Comparison of ENCODE assay signal across 9 mouse cellular contexts in genomic region chr12:87199206-87199972, GRCm38 (mm10). TPM values are rescaled to one million over a fixed set of nuclear protein-coding genes. Genes with fewer than 3 reads are reported as not detected.
DNase-seq lines count a peak whose midpoint lies in the region; ATAC-seq and TF ChIP-seq lines count a peak whose summit lies in the region.
"Had no signal": no experiment of that assay in that cellular context is flagged by ENCODE, and none has a peak within 500 bp of the region (broad histone marks: within the 10 kb centered on the region; RNA-seq: fewer than 3 reads in every experiment).

TSS of gene Samd15 (plus strand) at chr12:87199723.

- no peaks in the 10 kb centered on the region for H3K36me3 ChIP-seq in forebrain, postnatal 0 days (ENCODE audit: insufficient read depth)
- H3K36me3 ChIP-seq in hindbrain, embryonic 11.5 days (ENCODE audit: control insufficient read depth, insufficient read depth, low read length) = no peaks in the 10 kb centered on the region

- TF ChIP-seq CTCF in brain, embryonic 14.5 days (IDR thresholded peaks at IDR 0.05; ENCODE audit: borderline replicate concordance, extremely low read depth, insufficient read depth, insufficient read length) = no peak
- TF ChIP-seq CTCF in forebrain, postnatal 0 days (IDR thresholded peaks at IDR 0.05; ENCODE audit: low read depth) = no peak

- H3K4me3 ChIP-seq in forebrain, postnatal 0 days (ENCODE audit: low read depth, low read length) = peak within 1 kb of the TSS; percentile 91
- H3K4me3 ChIP-seq in hindbrain, embryonic 11.5 days (ENCODE audit: low read depth, low read length) = peak within 1 kb of the TSS; percentile 69

- H3K27me3 ChIP-seq in forebrain, postnatal 0 days (ENCODE audit: insufficient read depth, low read length) = no peaks in the 10 kb centered on the region
- no peaks in the 10 kb centered on the region for H3K27me3 ChIP-seq in hindbrain, embryonic 11.5 days (ENCODE audit: control insufficient read depth, insufficient read depth, low read length)

- peak within 1 kb of the TSS; percentile 92 for H3K9ac ChIP-seq in forebrain, postnatal 0 days
- H3K9ac ChIP-seq in hindbrain, embryonic 11.5 days (ENCODE audit: low read depth, low read length) = peak within 1 kb of the TSS; percentile 88

- 2% methylated on average over 36 of the region's 38 CpGs for WGBS in forebrain, postnatal 0 days
- under 1% methylated on average over 34 of the region's 38 CpGs for WGBS in hindbrain, embryonic 11.5 days

- no peaks in the 10 kb centered on the region for H3K9me3 ChIP-seq in forebrain, postnatal 0 days (ENCODE audit: low read length)
- H3K9me3 ChIP-seq in hindbrain, embryonic 11.5 days (ENCODE audit: control insufficient read depth, low read length) = no peaks in the 10 kb centered on the region

- ATAC-seq in forebrain, postnatal 0 days = peak; percentile 56
- peak; percentile 62; the same call in 1 of the 2 replicates for ATAC-seq in hindbrain, embryonic 11.5 days (ENCODE audit: low FRiP score)
- ATAC-seq in monocyte, adult 5-6 weeks (replicated peaks; ENCODE audit: insufficient number of reproducible peaks, low FRiP score, low TSS enrichment, poor library complexity, severe bottlenecking) = no peak; the same call in 1 of the 2 replicates

- peak; percentile 30 for DNase-seq in MN1 (ENCODE audit: low spot score)
- peak; percentile 69 for DNase-seq in brain, embryonic 14.5 days (ENCODE audit: low read depth)
- peak; percentile 60 for DNase-seq in forebrain, postnatal 0 days
- no peak for DNase-seq in hindbrain, embryonic 11.5 days (ENCODE audit: low spot score)
- peak; percentile 25 for DNase-seq in left cerebral cortex, adult 11 months (ENCODE audit: low spot score)
- peak; percentile 41 for DNase-seq in lung, postnatal 14 days
- peak; percentile 43 for DNase-seq in ovary, postnatal 36 days (ENCODE audit: low spot score)

- no peak for TF ChIP-seq POLR2A in brain, embryonic 14.5 days (IDR thresholded peaks at IDR 0.05; ENCODE audit: borderline replicate concordance, extremely low read depth, insufficient read depth, insufficient read length, poor library complexity, severe bottlenecking)

- peaks cover 8% of the 10 kb centered on the region; the same call in 1 of the 2 replicates for H3K4me1 ChIP-seq in forebrain, postnatal 0 days (ENCODE audit: insufficient read depth)
- H3K4me1 ChIP-seq in hindbrain, embryonic 11.5 days (replicated peaks; ENCODE audit: control insufficient read depth, insufficient read depth, low read length) = peaks cover 6% of the 10 kb centered on the region

- H3K27ac ChIP-seq in forebrain, postnatal 0 days (ENCODE audit: low read depth, low read length) = peak within 1 kb of the TSS; percentile 95
- peak within 1 kb of the TSS; percentile 86 for H3K27ac ChIP-seq in hindbrain, embryonic 11.5 days (ENCODE audit: low read depth, low read length)

- H3K4me2 ChIP-seq in forebrain, postnatal 0 days (ENCODE audit: low read depth) = peak within 1 kb of the TSS; percentile 81
- peak within 1 kb of the TSS; percentile 90 for H3K4me2 ChIP-seq in hindbrain, embryonic 11.5 days (replicated peaks; ENCODE audit: low read depth, low read length)

RNA-seq across cellular contexts. Expression of gene Samd15, which starts in this region (rescaled TPM):
- polyA plus RNA-seq in brain, embryonic 14.5 days (2012; rRNA removed) = 0.83 and 1.5 TPM in 2 replicates
- 1.0 and 7.4 TPM in 2 replicates for total RNA-seq in forebrain, postnatal 0 days (2014; rRNA removed)
- 1.5 and 1.8 TPM in 2 replicates for polyA plus RNA-seq in forebrain, postnatal 0 days (2015; fragmentation: Nextera tagmentation; extraction: Ambion mirVana)
- 1.4 and 1.6 TPM in 2 replicates for polyA plus RNA-seq in hindbrain, embryonic 11.5 days (2014; fragmentation: Nextera tagmentation; extraction: Ambion mirVana)
- total RNA-seq in monocyte, adult 5-6 weeks (2017) = 0.39 TPM in 1 of 3 replicates, not detected in the others
- total RNA-seq: gastrocnemius, postnatal 36 days had no signal
